Mouse (Mus musculus) lung, adult 18-20 months (tissue): ENCODE measurements around the gene Dgka.

Experiments used
- DNase-seq, 2 experiments: peaks; one replicate each; pipeline ENCODE4 v3.0.0; 2022; ENCODE audit warnings: mixed read lengths in 2 of 2

Gene Dgka

DNA sequence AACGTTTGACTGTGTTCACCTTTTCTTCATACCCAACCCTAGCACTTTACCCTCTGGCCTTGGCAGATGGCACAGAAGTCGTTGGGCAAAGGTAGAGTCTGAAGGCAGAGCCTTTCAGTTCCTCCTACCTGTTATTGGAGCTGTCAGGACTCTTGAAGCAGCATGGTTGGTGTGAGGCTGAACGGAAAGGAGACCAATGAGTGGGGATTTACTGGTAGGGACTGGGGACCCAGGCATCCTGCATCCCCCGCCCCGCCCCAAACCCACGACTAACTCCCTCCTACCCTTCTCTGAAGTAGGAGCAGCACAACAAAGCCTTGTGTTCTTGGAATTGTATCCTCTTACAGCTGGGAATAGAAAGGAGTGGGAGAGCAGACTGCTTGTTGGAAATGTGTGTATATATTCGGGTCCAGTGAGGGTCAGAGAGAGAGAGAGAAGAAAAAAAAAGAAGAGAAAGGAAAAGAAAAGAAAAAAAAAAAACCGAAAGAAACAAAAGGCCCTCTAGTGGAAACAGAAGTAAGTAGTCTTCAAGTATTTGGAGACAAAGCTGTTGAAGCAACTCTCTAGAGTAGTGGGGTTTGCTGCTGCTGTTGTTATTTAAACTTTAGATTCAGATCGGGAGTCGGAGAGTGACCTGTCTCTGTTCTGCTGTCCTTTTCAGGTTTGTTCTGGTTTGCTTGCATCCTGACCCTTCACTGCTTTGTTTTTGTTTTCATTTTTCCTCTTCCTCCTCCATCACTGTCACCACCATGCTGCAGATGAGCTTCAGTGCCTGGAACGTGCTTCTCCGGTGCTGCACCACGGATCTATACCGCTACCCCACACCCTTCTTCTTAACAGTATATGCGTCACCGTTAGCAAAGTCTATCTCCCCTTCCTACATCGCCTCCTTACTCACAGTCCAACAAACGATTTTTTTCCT is at the start of gene Dgka:
Gene Dgka (minus strand): TSS at position 176 of the 922 bp plus-strand sequence.
- peak; percentile 17 to 18 for DNase-seq

DNA sequence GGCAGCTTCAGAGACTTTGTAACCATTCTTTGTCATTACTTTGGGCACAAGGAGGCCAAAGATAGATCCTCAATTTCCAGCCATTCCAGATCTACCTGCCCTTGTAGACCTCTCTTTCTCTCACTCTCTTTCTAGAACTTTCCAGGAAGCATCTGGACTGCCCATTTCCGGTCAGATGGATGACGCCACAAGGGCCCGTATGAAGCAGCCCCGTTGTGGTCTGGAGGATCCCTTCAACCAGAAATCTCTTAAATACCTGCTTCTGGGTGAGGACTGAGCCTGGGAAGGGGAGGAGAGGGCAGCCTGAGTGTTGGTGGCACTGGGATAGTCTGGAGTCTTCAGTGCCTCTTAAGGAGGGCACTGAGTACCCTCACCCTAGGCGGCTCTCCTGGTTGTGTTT is 49.7 kb upstream of the Dgka start:
- DNase-seq = no peak

DNA sequence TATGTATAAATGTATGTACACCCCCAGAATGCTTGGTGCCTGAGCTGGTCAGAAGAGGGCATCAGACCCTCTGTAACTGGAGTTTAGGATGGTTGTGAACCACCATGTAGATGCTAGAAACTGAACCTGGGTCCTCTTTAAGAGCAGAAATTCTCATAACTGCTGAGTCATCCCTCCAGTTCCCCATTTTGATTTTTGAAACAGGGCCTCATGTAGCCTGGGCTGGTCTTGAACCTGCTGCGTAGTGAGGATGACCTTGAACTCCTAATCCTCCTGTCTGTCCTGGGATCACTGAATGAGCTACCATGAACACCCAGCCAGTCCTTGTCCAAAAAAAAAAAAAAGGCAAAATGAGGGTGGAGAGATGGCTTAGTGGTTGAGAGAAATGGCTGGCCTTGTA is 48.6 kb upstream of the Dgka start:
- no peak for DNase-seq

DNA sequence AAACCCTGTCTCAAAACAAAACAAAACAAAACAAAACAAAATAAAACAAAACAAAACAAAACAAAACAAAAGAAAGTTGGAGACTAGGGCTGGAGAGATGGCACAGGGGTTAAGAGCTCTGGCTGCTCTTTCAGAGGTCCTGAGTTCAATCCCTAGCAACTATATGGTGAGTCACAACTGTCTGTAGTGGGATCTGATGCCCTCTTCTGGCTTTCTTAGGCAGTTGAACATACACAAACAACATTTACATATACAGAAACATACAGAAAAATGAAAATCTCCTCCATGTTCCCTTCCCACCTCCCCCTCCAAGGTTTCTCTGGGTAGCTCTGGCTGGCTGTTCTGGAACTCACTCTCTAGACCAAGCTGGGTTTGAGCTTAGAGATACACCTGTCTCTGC is 47.4 kb upstream of the Dgka start:
- no peak for DNase-seq

DNA sequence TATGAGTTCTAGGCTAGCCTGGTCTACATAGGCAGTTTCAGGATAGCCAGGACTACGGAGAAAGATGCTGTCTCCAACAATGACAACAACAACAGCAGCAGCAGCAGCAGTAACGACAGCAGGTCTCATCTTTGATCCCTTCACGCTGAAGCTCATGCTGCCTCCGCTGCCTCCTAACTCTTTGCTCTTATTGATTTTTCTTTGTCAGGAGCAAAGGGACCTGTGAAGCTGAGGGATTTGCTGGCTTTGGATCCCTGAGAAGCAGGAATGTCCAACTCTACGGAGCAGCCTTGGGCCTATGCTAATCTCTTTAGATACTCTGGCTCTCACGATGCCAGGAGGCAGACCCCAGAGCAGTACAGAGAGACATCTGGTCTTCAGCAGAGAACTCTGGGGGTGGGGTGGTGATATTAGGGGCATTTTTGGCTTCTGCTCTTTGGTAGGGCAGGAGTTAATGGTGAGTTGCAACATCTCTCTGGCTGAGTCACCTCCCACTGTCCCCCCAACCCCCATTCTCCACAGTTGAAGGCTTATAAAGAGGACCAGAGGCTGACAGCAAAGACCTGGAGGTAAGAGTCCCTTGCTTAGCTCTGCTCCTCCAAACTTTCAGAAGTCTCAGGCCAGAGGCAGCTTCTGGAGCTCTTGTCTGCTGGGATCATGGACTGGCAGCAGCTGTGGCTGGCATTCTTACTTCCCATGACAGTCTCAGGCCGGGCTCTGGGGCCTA is 45.9 kb upstream of the Dgka start, which contains the start of gene Mmp19:
Gene Mmp19 (plus strand): TSS at position 513 of the 727 bp plus-strand sequence.
- peak; percentile 30 to 31 for DNase-seq

DNA sequence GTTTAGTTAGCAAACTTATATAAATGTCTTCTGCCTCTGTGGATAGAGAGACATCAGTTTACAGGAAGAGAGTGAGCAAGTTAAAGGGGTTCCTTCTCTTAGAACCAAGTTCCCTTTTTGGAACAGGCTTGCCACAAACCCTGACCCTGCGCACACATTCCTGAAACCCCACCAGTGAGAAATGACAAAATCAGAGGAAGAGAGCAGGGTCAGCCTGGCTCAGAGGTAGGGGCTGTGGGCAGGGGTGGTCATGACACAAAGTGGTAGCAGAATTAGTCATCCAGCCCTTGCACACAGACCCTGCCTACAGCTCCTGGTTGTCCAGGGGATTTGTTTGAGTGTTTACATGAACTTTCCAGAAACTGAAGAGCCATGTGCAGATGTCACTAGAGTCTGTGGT is 35.5 kb upstream of the Dgka start:
- peak; percentile 24 to 25 for DNase-seq

DNA sequence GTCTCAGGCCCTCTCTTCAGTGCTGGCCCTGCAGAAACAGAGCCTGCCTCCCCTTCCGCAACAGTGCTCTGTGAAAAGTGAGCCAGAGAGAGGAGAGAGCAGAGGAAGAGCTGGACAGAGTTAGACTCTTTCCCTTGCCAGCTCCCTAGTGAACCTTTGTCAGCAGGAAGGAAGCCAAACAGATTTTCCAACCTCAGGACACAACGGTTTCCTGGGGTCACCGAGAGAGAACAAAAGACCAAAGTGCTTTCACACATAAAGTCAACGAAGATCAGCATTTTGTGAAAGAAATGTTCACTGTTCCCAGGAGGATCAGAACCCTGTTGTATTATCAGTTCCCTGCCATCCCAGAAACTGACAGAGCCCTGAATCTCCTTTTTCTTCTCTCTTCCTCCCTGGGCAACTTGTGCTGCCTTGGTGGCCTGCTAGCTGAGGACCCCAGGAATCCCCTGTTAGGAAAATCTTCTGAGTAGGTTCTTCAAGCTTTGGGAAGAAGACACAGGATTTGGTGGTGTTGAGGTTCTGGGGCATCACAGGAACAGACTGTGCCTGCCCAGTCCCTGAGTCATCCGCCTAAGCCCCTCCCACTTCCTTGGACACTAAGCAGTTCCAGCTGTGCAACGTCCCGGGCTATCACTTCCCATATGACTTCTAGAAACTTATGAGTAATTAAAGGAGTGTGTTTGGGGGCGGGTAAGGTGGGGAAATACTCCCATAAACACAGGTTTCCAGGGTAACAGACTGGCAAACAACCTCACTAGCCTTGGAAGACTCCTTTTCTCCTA is 34.5 kb upstream of the Dgka start:
- DNase-seq = peak; percentile 88 to 93

DNA sequence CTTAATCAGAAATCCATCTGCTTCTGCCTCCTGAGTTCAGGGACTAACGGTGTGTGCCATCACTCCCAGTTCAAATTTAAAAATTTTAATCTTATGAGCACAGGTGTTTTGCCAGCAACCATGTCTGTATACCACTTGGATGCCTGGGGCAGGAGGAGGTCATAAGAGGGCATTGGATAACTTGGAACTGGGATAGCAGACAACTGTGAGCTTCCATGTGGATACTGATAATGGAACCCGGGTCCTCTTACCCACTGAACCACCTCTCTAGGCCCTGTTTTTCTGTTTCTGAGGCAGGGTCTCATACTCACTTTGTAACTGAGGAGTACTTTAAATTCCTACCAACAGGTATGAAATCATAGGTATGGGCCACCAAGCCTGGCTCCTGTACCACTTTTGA is 33.8 kb upstream of the Dgka start:
- no peak for DNase-seq

DNA sequence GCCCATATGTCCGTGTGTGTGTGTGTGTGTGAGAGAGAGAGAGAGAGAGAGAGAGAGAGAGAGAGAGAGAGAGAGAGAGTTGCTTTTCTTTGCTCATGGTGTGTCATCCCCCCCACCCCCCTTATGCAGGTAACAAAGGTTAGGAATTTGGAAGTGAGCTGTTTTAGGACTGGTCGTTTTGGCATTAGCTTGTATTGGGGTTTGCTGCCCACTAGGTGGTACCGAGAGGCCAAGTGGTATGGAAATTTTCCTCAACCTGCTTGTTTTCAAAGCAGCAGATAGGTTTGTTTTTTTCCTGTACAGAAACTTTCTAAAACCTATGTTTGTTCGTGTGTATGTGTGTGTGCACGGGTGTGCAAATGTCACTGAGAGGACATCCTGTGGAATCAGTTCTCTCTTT is 29.0 kb upstream of the Dgka start:
- no peak for DNase-seq

DNA sequence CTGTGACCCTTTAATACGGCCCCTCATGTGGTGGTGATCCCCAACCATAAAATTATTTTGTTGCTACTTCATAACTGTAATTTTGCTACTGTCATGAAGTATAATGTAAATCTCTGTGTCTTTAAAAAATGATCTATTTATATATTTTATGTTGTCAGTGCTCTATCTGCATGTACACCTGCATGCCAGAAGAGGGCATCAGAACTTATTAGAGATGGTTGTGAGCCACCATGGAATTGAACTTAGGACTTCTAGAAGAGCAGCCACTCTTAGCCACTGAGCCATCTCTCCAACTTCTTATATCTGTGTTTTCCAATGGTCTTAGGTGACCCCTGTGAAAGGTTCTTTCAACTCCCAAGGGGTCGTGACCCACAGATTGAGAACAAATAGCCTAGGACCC is 28.2 kb upstream of the Dgka start:
- DNase-seq = no peak

DNA sequence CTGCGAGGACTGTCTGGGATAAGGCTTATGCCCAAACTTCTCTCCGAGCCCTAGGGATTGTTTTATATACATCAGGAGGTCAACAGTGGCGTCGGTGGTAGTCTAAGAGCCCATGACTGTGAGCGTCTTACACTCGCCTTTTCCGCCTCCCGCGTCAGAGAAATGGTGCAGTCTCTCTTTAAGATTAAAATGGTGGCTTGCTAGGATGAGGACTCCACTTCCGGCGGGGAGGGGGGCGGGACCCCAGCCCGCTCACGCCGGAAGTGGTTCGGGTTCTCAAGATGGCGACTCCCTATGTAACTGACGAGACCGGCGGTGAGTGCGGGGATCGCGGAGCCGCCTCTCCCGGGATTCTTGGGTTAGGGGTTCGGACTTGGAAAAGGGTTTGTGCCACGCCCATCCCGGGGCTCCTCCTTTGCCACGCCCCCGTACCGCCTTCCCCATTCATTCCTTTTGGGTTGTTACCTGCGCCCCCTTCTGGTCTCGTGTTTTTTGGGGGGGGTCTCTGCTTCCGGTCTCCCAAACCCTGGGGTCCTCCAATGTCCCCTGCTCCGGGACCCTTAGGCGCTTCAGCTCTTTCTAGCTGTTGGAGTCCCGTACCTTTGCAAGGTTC is 3.7 kb upstream of the Dgka start:
- peak; percentile 76 for DNase-seq

DNA sequence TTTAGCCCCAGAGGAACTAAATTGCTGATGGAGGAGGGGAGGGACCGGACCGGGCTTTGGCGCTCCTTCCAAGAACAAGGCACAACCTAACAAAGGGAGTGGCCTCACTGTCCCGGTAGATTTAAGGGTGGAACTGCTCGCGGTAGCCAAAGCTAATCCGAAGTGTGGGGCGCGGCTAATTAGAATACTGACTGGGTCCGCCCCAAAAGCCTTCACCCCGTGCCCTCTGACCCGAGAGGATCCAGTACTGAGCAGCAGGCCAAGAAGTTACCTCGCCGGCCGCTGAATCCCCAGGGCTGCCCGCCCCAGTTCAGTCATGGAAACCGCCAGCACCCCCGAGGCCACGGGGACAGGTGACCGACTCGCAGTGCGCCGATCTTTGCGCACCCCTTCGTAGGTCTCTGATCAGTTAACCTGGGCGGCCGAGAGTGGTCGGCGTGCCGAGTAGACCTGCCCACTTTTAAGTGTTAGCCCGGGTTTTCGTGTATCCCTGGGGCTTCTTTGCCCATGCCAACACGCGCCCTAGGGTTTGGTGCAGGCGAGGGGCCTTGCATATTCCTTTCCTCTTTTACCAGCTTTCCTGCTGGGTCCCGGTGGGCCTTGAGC is 3.1 kb upstream of the Dgka start, which contains the start of gene Pym1:
Gene Pym1 (plus strand): TSS at position 244 of the 606 bp plus-strand sequence.
- DNase-seq = peak; percentile 93 to 95

DNA sequence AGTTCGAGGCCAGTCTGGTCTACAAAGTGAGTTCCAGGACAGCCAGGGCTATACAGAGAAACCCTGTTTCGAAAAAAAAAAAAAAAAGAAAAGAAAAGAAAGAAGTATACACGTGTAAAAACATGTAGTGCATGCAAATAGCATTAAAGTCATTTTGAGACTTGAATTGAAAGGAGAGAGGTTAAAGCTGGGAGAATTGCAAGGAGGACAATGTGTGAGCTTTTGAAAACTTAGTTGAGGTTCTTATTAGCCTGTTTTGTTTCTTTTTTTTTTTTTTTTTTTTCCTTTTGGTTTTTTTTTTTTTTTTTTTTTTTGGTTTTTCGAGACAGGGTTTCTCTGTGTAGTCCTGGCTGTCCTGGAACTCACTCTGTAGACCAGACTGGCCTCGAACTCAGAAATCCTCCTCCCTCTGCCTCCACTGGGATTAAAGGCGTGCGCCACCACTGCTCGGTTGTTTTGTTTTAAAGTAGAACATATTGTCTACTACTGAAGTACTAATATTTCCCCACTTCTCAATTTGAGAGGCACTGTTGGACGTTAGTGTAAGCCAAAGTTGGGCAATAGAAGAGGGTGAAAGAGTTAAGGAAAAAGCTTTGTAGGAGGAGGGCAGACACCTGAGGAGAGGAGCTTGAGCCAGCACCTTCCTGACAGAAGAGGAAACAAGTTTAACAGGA is 2.5 kb upstream of the Dgka start:
- DNase-seq = no peak

DNA sequence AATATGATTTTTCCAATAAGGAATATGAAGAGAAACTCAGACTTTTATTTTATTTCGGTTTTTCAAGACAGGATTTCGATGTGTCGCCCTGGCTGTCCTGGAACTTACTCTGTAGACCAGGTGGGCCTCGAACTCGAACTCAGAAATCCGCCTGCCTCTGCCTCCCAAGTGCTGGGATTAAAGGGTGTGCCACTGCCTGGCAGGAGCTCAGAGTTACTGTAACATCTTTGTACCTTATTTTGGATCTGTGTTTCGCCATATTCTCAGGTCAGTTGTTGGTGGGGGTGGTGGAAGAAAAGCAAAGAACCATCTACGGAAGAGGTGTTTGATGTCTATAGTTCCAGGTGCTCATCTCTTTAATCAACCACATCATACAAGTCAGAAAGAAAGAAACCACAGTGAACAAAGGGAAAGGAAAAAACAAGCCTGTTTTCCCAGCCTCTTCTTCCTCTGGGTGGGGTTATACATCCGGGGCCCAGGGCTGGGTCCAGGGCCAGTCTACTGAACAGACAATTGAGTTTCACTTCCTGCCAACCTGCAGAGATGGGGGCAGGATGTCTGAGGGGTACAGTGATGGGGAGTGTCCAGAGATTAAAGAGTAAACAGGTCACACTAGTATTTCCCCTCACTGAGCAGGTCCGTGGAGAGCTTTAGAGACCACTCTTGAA is 1.4 kb upstream of the Dgka start:
- DNase-seq = peak; percentile 35 to 37

DNA sequence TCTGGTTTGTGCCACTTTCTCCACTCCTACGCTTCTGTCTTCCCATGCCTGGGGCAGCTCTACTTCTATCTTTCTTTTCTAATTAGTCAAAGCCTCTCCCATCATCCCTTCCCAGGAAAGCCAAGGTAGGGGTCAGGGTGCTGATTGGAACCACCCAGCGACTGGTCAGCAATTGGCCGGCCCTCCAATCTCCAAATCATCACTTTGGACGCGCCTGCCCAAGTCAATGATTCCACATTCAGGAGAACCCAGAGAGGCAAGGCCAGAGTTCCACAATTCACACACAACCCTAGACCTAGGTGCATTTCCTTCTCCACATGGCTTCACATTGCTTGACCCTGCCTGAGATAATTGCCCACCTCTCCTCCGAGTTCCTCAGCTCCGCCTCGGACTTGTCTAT is 444 bp downstream of the Dgka start:
- no peak for DNase-seq

DNA sequence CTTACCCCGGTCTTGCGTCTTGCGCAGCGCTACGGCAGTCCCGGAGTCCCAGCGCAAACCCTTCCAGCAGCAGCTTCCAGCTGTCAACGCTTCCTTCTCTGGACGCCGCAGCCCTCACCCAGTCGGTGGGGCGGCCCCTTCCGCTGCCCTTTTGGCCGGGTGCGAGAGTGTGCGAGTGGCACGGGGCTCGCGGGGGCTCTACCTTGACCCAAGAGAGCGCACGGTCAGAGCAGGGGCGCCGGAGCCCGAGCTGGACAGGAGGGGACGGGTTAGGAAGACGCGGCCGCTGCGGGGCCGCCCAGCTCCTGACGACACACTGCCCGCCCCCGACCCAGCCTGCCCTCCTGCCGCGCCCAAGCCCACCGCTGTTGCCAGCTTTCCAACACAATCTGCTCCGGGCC is 864 bp downstream of the Dgka start:
- DNase-seq = peak; percentile 70 to 71

DNA sequence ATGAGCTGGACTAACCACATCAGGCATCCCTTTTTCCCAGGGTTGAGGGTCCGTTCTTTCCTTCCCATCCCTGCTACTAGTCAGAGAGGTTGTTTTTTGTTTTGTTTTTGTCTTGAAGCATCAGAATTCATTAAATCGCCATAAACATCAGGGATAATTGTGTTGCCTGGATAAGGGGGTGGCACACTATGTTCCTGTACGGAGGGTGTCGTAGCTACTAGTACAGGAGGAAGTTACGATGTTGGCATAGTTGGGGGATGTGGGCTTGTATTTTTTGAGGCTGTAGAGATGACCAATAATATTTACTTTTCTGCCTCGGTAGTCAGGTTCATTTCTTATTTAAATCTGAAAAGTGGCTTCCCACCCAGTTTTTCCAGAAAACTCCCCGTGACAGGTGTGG is 1.4 kb downstream of the Dgka start:
- peak in 1 of 2 experiments; percentile 35 for DNase-seq

DNA sequence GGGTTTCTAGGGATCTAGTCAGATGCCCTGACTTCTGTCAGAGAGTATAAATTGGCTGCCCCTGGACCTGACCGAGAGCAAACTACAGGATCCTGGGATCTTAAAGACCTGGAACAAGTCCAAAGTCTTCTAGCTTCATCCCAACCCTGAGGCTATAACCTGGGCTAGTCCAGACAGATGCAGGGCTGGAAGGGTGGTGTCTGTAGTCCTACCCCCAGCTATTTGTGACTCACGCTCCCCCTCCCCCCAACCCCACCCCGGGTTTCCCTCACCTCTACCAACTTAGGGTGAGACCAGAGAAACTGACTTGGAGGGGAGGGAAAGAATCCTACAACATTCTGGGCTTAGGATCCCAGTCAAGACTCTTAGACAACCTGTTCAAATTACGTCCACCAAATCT is 2.0 kb downstream of the Dgka start:
- no peak for DNase-seq

DNA sequence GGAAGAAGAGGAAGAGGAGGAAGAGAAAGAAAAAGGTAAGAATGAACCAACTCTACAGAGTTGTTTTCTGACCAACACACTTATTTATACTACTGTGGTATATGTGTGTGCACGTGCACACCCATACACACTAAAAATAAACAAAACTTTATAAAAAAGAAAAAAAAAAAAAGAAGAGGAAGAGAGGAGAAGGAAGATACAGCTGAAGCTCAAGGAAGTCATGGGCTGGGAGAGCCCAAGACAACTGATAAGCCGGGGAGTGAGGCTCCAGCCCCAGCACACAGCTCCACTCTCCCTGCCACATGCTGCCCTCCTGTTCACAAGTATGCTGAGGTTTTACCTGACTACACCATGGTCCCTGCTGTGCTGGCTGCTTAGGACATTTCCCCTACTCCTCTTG is 4.4 kb downstream of the Dgka start:
- DNase-seq = no peak

DNA sequence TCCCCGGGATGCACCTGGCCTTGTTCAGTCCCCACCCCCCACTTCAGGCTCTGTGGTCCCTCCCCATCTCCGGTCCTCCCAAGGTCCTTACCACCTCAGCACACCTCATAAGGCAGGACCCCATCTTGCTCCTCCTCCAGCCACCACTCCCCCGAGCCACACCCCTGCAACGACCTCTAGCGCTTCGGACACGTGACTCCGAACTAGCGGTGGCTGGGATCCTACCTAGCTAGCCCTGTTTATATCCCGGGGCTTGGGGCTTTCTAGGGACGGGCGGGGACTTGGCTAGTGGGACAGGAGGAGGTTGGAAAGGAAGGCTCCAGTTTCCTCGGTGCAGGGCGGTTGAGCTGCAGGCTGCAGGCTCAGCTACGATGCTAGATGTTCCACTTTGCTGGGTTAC is 7.2 kb downstream of the Dgka start:
- DNase-seq = peak; percentile 35 to 51

DNA sequence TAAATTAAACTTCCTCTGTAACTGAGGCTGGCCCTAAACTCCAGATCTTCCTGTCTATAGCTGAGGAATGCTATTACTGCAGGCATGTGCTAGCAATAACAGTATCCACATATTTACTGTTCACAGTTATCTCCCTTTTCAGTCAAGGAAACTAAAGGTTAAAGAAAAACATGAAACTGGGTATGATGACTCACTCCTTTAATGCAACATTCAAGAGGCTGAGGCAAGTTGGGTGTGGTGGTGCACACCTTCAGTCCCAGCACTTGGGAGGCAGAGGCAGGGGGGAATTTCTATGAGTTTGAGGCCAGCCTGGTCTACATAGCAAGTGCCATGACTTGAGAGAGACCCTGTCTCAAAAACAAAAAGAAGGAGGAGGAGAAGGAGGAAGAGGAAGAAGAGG is 12.7 kb downstream of the Dgka start:
- DNase-seq = no peak
